Mouse (Mus musculus) small intestine, adult 2 months (tissue): ENCODE measurements around the gene Scn2a. TPM values are rescaled to one million over a fixed set of nuclear protein-coding genes. Genes with fewer than 3 reads are reported as not detected.
"Not testable (repeated sequence)": the region's sequence is repeated elsewhere in the genome, so short reads cannot be mapped to it uniquely, and the experiment has no call there.

ENCODE experiments used
- H3K27ac ChIP-seq: fragments of 200-500 bp; 2 replicates; pipeline ENCODE4 v1.5.1; 2012; ENCODE audit warnings: low read depth, low read length, control low read depth, inconsistent platforms; ENCODE audit not compliant: insufficient read depth
- H3K27me3 ChIP-seq: fragments of 200-500 bp; 2 replicates; pipeline ENCODE4 v1.6.1; 2012; ENCODE audit warnings: mild to moderate bottlenecking, moderate library complexity, low read length, inconsistent platforms; ENCODE audit not compliant: control insufficient read depth, insufficient read depth
- H3K36me3 ChIP-seq: fragments of 200-500 bp; 2 replicates; pipeline ENCODE4 v1.6.1; 2012; ENCODE audit warnings: mild to moderate bottlenecking, low read length, control low read depth, inconsistent platforms; ENCODE audit not compliant: control insufficient read depth, insufficient read depth
- H3K4me1 ChIP-seq: fragments of 200-500 bp; 2 replicates; pipeline ENCODE4 v1.6.1; 2012; ENCODE audit warnings: low read length, inconsistent platforms, mixed read lengths; ENCODE audit not compliant: control insufficient read depth, insufficient read depth, insufficient read length
- H3K4me3 ChIP-seq: fragments of 200-500 bp; 2 replicates; pipeline ENCODE4 v1.5.1; 2012; ENCODE audit warnings: low read depth, mild to moderate bottlenecking, control low read depth, inconsistent platforms, low read length, moderate library complexity
- CTCF ChIP-seq: fragments of 200-500 bp; IDR thresholded peaks from 2 replicates; pipeline ENCODE4 v1.5.1; 2012; ENCODE audit warnings: low read depth, mild to moderate bottlenecking, control low read depth, inconsistent platforms, low read length, moderate library complexity, mixed read lengths; ENCODE audit not compliant: insufficient replicate concordance, insufficient read length; ENCODE audit errors: extremely low read depth
- POLR2A ChIP-seq: fragments of 200-500 bp; IDR thresholded peaks from 2 replicates; pipeline ENCODE4 v1.6.1; 2012; ENCODE audit warnings: low read depth, mild to moderate bottlenecking, control low read depth, inconsistent platforms, low read length, moderate library complexity
- whole genome bisulfite sequencing: fragments of 180-500 bp; shearing (Covaris S2); methylation state at CpG from one replicate; pipeline ENCODE4 v1.1.7; 2018; 5-methylcytosine and 5-hydroxymethylcytosine counted together
- polyA plus RNA-seq: library from polyadenylated mRNA; depleted of rRNA; stranded (reverse); fragments of >200 nt; gene quantifications from 2 replicates; pipeline ENCODE4 v1.2.3, GENCODE M21; 2012; rRNA removed

Scn2a gene
- polyA plus RNA-seq, 1 experiment, result 0.04 TPM

- Histone ChIP-seq H3K27ac (no peak overlapping the region), H3K36me3 (no peaks in the 10 kb centered on the region), H3K4me3 (no peak overlapping the region), H3K27me3 (no peaks in the 10 kb centered on the region), H3K4me1 (no peaks in the 10 kb centered on the region)
- 80% methylated on average over 2 of the region's 2 CpGs for WGBS
- no peak for TF ChIP-seq CTCF
- no peak for TF ChIP-seq POLR2A
Observed at GRCm38 (mm10) chr2:65793593-65793992, 173.0 kb downstream of the Scn2a start.

DNA sequence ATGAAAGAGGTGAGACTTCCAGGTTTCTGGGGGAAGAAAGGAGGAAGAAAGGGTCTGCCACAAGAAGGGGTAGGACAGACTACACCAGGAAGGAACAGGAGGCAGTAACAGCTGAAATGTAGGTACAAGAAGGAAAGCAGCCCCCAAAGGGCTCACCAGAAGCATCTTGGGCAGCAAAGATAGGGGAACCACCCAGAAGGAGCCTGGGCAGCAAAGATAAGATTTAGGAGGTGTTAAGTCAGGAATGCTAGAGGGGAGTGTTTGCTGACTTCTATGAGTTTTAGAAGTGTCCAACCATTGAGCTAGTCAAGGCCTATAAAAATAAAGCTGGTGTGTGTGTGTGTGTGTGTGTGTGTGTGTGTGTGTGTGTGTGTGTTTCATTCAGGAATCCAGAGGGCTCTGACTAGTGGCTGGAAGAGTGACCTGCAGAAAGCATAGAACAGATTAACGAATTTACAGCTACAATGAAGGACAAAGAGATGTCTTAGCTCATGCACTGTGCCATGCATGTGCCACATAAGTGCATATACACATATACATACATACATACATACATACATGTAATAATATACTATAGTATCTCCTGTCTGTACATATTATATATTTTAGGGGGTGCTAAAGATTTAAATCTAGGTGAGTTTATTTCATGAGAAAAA lies 180.6 kb downstream of the Scn2a start:
- no peak for TF ChIP-seq CTCF
- TF ChIP-seq POLR2A, result no peak
- Histone ChIP-seq H3K27ac (no peak overlapping the region), H3K27me3 (no peaks in the 10 kb centered on the region), H3K4me3 (no peak overlapping the region), H3K36me3 (no peaks in the 10 kb centered on the region), H3K4me1 (no peaks in the 10 kb centered on the region)
- WGBS, result 47% methylated on average over 1 of the region's 1 CpGs

DNA sequence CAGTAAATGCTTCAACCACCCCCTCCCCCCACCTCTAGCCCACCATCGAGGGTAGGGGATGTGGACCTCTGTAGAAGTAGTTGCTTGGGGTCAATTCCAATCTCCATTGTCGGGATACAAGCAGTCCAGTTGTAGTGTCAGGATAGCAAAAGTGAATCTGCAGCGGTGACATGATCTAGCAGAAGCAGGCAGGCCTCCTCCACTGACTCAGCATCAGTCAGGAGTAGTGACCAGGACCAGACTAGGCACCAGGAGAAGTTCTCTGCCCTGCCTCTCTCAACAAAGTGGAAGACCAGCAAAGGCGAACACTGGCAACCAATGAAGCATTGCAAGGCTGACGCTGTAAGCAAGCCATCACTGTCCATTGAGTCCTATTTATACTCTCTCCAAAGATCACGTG lies 186.0 kb downstream of the Scn2a start:
- TF ChIP-seq CTCF (no peak), POLR2A (no peak)
- 82% methylated on average over 6 of the region's 6 CpGs for WGBS
- Histone ChIP-seq H3K27me3 (no peaks in the 10 kb centered on the region), H3K4me1 (no peaks in the 10 kb centered on the region), H3K36me3 (no peaks in the 10 kb centered on the region), H3K4me3 (no peak overlapping the region), H3K27ac (no peak overlapping the region)

DNA sequence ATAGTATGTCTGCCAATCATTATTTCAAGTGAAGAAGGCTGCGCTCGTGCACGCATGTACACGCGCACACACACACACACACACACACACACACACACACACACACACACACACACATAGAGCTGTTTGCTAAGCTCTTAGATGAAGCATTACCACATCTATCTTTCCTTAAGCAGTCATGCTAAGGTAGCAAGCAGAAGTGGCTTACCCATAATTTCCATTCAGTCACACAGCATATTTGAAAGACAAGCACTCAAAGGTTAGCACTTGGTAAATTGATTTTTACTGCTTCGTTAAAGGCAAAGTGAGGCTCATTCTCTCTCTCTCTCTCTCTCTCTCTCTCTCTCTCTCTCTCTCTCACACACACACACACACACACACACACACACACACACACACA lies 190.6 kb downstream of the Scn2a start:
- H3K27ac ChIP-seq, H3K36me3 ChIP-seq, H3K4me1 ChIP-seq, H3K27me3 ChIP-seq, H3K4me3 ChIP-seq: not testable (repeated sequence)
- WGBS, result 83% methylated on average over 6 of the region's 6 CpGs

Other genes starting within 250 kb of the Scn2a start
- gene Scn3a, start 53.1 kb upstream of the Scn2a start, polyA plus RNA-seq, result 0.08 and 0.10 TPM in 2 replicates
- 0.05 TPM in 1 of 2 replicates, not detected in the other for gene Csrnp3, start 225.0 kb downstream of the Scn2a start, polyA plus RNA-seq